Mouse (Mus musculus) C2C12 (cell line): ENCODE data around the gene Mettl16. TPM values are rescaled to one million over a fixed set of nuclear protein-coding genes. Genes with fewer than 3 reads are reported as not detected.

Experiments used
- H3K27me3 ChIP-seq: one replicate; pipeline ENCODE4 v1.6.1; 2011; ENCODE audit not compliant: control insufficient read depth, insufficient read depth, insufficient read length
- H3K36me3 ChIP-seq: one replicate; pipeline ENCODE4 v1.6.1; 2011; ENCODE audit not compliant: control insufficient read depth, insufficient read depth
- H3K4me3 ChIP-seq: one replicate; pipeline ENCODE4 v1.5.1; 2011; ENCODE audit warnings: mild to moderate bottlenecking, control low read depth; ENCODE audit not compliant: poor library complexity, insufficient read depth, severe bottlenecking
- H3K79me2 ChIP-seq: one replicate; pipeline ENCODE4 v1.6.1; 2011; ENCODE audit not compliant: control insufficient read depth, insufficient read depth
- H3K79me3 ChIP-seq: one replicate; pipeline ENCODE4 v1.6.1; 2011; ENCODE audit warnings: low read depth, control low read depth
- H3ac ChIP-seq: one replicate; pipeline ENCODE3; 2011; ENCODE audit warnings: low read depth; ENCODE audit not compliant: control insufficient read depth, insufficient read length
- CEBPB ChIP-seq: IDR thresholded peaks from one replicate; pipeline ENCODE4 v1.6.1; 2011; ENCODE audit warnings: low read depth, mild to moderate bottlenecking, control low read depth, moderate library complexity
- CTCF ChIP-seq: IDR thresholded peaks from one replicate; pipeline ENCODE4 v1.5.1; 2011; ENCODE audit not compliant: control insufficient read depth, insufficient read depth, insufficient read length
- FOSL1 ChIP-seq: IDR thresholded peaks from one replicate; pipeline ENCODE4 v1.8.0; 2011; ENCODE audit warnings: mild to moderate bottlenecking, low read length; ENCODE audit not compliant: poor library complexity, insufficient read depth, severe bottlenecking
- MAX ChIP-seq: IDR thresholded peaks from one replicate; pipeline ENCODE4 v1.6.1; 2011; ENCODE audit warnings: mild to moderate bottlenecking, control low read depth
- MYOD1 ChIP-seq: IDR thresholded peaks from one replicate; pipeline ENCODE4 v1.6.1; 2011; ENCODE audit warnings: low read depth; ENCODE audit not compliant: control insufficient read depth, insufficient read length
- MYOG ChIP-seq: IDR thresholded peaks from one replicate; pipeline ENCODE4 v1.6.1; 2011; ENCODE audit not compliant: control insufficient read depth, insufficient read length; ENCODE audit errors: extremely low read depth
- USF1 ChIP-seq: IDR thresholded peaks from one replicate; pipeline ENCODE4 v1.6.1; 2011; ENCODE audit warnings: low read depth, mild to moderate bottlenecking, control low read depth, moderate library complexity
- polyA plus RNA-seq: library from polyadenylated mRNA; unstranded; fragments of >200 nt; fragmentation: generic; extraction: Trizol; gene quantifications from one replicate; pipeline ENCODE4 v1.2.1, GENCODE M21; 2012; ENCODE audit warnings: missing spikeins

The Mettl16 gene
- polyA plus RNA-seq, 1 experiment, result 17.3 TPM

- TF ChIP-seq FOSL1, result no peak
- no peak for TF ChIP-seq USF1
- no peak for TF ChIP-seq CTCF
- TF ChIP-seq MYOG, result no peak
- Histone ChIP-seq H3K36me3 (peaks cover 11% of the 10 kb centered on the region), H3K79me2 (peaks cover 17% of the 10 kb centered on the region), H3ac (no peak overlapping the region), H3K27me3 (no peaks in the 10 kb centered on the region), H3K79me3 (no peaks in the 10 kb centered on the region), H3K4me3 (no peak overlapping the region)
Measured at GRCm38 (mm10) chr11:74826702-74827101, 56.1 kb downstream of the Mettl16 start.

GRCm38 (mm10) chr11:74827791-74828403, 57.3 kb downstream of the Mettl16 start:
- H3K79me3 ChIP-seq, result no peaks in the 10 kb centered on the region
- H3K36me3 ChIP-seq, result peaks cover 8% of the 10 kb centered on the region
- H3ac ChIP-seq, result no peak overlapping the region
- peaks cover 11% of the 10 kb centered on the region for H3K79me2 ChIP-seq
- H3K4me3 ChIP-seq, result no peak overlapping the region
- H3K27me3 ChIP-seq, result no peaks in the 10 kb centered on the region
- TF ChIP-seq USF1, result no peak
- TF ChIP-seq CEBPB, result no peak
- no peak for TF ChIP-seq MYOG
- no peak for TF ChIP-seq CTCF
- TF ChIP-seq MAX, result no peak
- TF ChIP-seq FOSL1, result no peak
- no peak for TF ChIP-seq MYOD1

- no peak for TF ChIP-seq CEBPB
- TF ChIP-seq FOSL1, result no peak
- no peak for TF ChIP-seq USF1
- no peak for TF ChIP-seq MYOD1
- no peak for TF ChIP-seq CTCF
- TF ChIP-seq MAX, result no peak
- no peak for TF ChIP-seq MYOG
Measured at GRCm38 (mm10) chr11:74828404-74828931, 57.8 kb downstream of the Mettl16 start.

GRCm38 (mm10) chr11:74828965-74829550, 58.4 kb downstream of the Mettl16 start:
- Histone ChIP-seq H3ac (no peak overlapping the region), H3K4me3 (peak overlapping the region; percentile 24), H3K27me3 (no peaks in the 10 kb centered on the region)

More at GRCm38 (mm10) chr11:74828404-74828931, 57.8 kb downstream of the Mettl16 start:
- Histone ChIP-seq H3K27me3 (no peaks in the 10 kb centered on the region), H3ac (no peak overlapping the region), H3K79me3 (peaks cover 3% of the 10 kb centered on the region), H3K36me3 (peaks cover 2% of the 10 kb centered on the region), H3K79me2 (peaks cover 15% of the 10 kb centered on the region), H3K4me3 (no peak overlapping the region)

GRCm38 (mm10) chr11:74829812-74830211, 59.2 kb downstream of the Mettl16 start:
- Histone ChIP-seq H3ac (peak overlapping the region; percentile 54), H3K36me3 (no peaks in the 10 kb centered on the region), H3K4me3 (peak overlapping the region; percentile 24), H3K79me2 (peaks cover 28% of the 10 kb centered on the region), H3K79me3 (peaks cover 13% of the 10 kb centered on the region), H3K27me3 (no peaks in the 10 kb centered on the region)
- TF ChIP-seq MYOD1 (no peak), CEBPB (no peak), FOSL1 (no peak), MYOG (no peak), USF1 (no peak), CTCF (no peak), MAX (no peak)

More at GRCm38 (mm10) chr11:74828965-74829550, 58.4 kb downstream of the Mettl16 start:
- H3K36me3 ChIP-seq, result no peaks in the 10 kb centered on the region
- no peak for TF ChIP-seq MYOD1
- TF ChIP-seq CTCF, result no peak
- TF ChIP-seq USF1, result no peak
- TF ChIP-seq FOSL1, result no peak
- TF ChIP-seq MYOG, result no peak
- TF ChIP-seq CEBPB, result no peak
- no peak for TF ChIP-seq MAX
- peaks cover 9% of the 10 kb centered on the region for H3K79me3 ChIP-seq
- H3K79me2 ChIP-seq, result peaks cover 21% of the 10 kb centered on the region
